Comparison of ENCODE assay signal across 8 mouse cellular contexts in the genomic region with DNA sequence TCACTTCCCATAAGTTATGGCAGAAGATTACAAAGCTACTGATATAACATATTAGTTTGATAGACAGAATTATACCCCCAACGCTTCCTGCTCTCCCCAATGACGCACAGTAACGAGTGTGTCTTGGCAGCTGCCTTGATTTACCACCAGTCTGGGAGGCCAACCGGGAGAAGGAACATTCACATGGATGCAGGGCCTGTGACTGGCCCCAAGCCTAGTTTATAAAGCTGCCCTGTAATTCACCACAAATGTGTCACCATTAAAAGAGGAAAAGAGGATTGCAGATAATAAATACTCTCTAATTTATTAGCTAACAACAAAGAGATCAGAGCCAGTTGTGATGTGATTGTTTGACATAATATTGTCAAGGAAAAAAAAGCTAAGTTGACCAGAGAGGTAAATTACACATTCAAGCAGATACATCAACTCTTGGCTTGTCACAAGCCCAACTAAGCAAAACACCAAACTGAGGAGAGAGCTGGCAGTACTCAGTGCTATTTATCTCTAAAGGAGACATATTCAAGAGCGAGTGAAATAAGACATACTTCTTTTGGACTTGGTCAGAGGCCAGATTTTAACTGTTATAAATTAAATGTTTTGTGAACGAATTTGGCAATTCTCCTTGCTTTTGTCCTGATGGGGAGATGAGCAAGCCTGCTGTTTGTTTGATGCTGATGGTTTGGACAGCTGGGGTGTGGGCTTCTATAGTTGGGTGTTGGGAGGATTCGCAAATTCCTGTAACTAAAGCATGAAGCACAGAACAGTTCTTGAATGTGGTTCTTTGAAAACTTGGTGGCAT.
DNase-seq lines count a peak whose midpoint lies in the region; ATAC-seq lines count a peak whose summit lies in the region.
"Had no signal": no experiment of that assay in that cellular context is flagged by ENCODE, and none has a peak within 500 bp of the region (broad histone marks: within the 10 kb centered on the region; RNA-seq: fewer than 3 reads in every experiment).

No protein-coding gene starts in this region.

- no peak for ATAC-seq in midbrain, embryonic 15.5 days (replicated peaks)

- no peaks in the 10 kb centered on the region for H3K36me3 ChIP-seq in midbrain, embryonic 15.5 days (replicated peaks)

- H3K9me3 ChIP-seq in midbrain, embryonic 15.5 days: no peaks in the 10 kb centered on the region

- DNase-seq in MN1 (ENCODE audit: low spot score): peak; percentile 26
- peak; percentile 63 for DNase-seq in brain, adult 2 months (ENCODE audit: low read depth, low spot score)
- peak; percentile 48 to 73 for DNase-seq in kidney, adult 8-10 months
- DNase-seq in lung, postnatal 14 days: peak; percentile 55
- DNase-seq in spleen, postnatal 4 days (ENCODE audit: low spot score in 2 of 2): no peak
- DNase-seq in cerebellum, postnatal 25 days: no peak

- H3K9ac ChIP-seq in midbrain, embryonic 15.5 days: no peak overlapping the region
- H3K9ac ChIP-seq: liver, embryonic 14.5 days had no signal

- H3K27ac ChIP-seq in midbrain, embryonic 15.5 days: no peak overlapping the region
- H3K27ac ChIP-seq: liver, embryonic 14.5 days had no signal

- no peaks in the 10 kb centered on the region for H3K4me1 ChIP-seq in midbrain, embryonic 15.5 days

- WGBS in midbrain, embryonic 15.5 days: 81% methylated on average over 7 of the region's 7 CpGs

- no peaks in the 10 kb centered on the region for H3K27me3 ChIP-seq in midbrain, embryonic 15.5 days (replicated peaks)

- H3K4me3 ChIP-seq in midbrain, embryonic 15.5 days: no peak overlapping the region

- H3K4me2 ChIP-seq in midbrain, embryonic 15.5 days: no peak overlapping the region

Comparison
In these comparisons a context has a peak if more than half of its experiments do, and no peak if none do; other contexts are left out.
1. DNase-seq: peak in MN1 (single experiment), brain, adult 2 months (single experiment), kidney, adult 8-10 months (2 of 2) and lung, postnatal 14 days (single experiment); none in spleen, postnatal 4 days (0 of 2) and cerebellum, postnatal 25 days (0 of 2).